Mouse (Mus musculus) urinary bladder, postnatal 14 days (tissue): ENCODE measurements at regions not wholly inside any gene's neighbourhood (a gene's known extent, or its start where the extent isn't known, plus 50 kb on each side); places are given as distances from the start of the nearest gene placed in this dataset.

Experiments used
- DNase-seq: peaks from one replicate; pipeline ENCODE4 v3.0.0; 2021; ENCODE audit warnings: low spot score

DNA sequence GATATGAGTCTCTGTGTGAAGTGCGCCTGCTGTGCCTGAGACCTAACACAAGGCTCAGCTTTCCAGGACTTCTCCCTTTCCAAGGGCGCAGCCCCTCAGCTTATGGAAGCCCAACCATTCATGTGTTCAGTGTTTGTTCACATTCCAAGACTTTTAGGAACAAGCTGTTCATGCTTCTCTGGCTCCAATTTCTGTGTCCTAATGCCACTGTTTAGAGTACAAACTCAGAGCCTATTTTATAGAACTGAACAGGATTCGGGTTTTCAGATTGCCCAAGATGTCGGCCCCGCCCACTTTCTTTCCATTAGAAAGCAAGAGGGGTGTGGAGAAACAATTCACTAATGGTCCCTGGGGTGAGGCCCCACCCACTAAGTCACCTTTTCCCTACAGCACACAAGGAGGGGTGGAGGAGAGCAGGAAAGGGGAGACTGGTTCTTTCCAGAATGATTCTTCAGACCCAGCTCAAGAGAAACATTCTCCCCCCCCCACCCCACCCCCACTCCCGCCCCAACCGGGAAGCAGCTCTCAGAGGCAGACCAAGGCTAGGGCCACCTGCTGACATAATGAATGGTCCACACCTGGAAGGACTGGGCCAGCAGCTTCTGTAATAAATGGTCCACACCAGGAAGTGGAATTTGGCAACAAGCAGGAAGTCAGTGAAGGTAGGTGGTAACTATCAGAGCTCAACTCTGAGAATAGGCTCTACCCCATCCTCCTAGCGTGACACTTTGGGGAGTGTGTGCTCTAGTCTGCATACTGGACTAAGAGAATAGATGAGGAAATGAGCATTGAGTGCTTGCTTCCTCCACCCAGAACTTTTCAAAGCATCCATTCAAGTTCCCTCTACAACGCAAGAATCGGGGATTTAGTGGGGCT, 120.2 kb upstream of the Zfp648 start:
- peak; percentile 68 for DNase-seq

DNA sequence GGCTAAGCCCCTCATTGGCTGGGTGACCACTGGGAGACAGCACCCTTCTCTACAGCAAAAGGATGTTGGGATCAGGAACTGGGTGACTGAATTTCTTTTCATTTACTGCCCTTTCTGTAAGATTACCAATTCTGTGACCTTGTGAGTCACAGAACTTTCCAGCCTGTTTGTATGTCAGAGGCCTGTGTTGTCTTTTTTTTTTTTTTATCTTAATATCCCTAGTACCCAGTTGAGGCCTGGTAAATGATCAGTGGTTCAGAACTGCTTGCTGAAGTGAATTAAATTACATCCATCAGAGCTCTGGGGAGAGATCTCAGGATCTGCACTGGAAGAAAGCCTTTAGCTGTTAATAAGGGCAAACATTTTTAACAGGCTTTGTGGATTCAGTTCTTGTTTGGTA, 114.8 kb upstream of the Zfp648 start:
- DNase-seq: no peak

DNA sequence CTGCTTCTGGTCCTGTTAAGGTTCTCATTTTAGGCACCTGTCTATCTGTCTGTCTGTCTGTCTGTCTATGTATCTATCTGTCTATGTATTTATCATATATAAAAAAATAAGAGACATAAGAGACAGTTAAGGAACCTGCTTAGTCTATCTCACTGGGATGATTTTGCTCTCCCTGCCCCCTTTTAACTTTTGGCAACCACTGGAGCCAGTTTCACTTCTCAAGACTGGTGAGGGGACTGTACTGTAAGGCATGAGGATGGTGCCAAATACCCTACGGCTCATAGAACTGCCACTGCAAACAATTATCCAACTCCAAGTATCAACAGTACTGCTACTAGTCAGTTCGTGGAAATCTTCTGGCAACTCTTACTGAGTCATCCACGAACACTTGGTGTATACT, 111.2 kb upstream of the Zfp648 start:
- no peak for DNase-seq

DNA sequence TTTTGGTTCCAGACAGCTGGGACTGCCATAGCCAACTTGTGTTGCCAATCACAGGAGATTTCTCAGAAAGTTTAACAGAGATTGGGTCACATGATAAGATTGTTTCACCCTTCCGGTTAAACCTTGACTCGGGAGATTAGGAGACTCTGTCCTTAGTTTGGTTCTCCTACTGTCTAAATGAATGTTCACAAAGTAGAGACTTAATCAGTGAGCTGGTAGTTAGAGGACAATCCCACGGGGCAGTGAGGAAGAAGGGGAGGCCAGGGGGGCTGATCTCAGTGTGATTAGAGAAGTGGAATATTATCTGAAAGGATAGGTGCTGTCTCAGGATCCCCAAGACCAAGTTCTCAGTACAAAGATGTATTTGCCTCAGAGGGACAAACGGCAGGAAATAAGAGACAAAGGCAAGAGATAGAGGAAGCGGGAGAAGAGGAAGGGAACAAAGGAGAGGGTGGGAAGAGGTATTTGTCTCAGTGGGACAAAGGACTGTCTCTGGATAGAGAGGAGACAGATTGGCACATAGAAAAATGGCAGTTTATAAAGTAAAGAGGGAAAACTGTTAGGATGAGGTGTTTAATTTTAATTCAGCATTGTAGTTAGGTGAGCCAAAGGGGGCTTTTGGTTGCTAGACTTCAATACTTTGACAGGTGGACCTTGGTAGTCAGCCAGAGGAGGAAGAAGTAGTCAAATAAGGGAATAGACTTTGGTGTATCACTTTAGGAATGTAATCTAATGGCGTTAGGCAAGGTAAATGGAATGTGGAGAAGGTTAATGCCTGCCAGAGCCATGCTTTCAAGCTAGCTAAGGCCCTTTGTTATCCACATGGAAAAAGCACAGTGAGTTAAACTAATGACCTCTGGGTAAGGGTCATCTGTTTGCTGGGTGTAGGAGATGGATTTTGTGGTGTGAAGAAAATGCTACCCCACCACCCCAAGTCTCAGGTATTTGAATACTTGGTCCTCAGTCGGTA, 110.2 kb upstream of the Zfp648 start:
- DNase-seq: no peak

DNA sequence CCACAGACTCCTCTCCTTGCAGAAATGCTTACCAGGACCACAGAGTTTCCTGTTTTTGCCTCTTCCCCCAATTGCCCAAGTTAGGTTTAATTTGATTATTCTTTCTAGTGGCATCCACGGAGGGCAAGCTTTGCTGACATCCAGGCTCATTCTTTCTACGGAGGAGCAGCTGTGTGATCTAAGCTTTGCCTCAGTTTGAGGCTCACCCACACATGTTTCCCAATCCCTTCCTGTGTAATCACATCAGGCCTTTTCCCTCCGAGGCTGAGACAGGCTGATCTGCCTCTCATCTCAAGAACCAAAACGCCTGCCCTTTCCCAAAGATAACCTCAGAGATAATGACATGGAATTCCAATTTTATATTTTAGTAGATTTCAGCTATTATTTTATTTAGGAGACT, 107.4 kb upstream of the Zfp648 start:
- no peak for DNase-seq

DNA sequence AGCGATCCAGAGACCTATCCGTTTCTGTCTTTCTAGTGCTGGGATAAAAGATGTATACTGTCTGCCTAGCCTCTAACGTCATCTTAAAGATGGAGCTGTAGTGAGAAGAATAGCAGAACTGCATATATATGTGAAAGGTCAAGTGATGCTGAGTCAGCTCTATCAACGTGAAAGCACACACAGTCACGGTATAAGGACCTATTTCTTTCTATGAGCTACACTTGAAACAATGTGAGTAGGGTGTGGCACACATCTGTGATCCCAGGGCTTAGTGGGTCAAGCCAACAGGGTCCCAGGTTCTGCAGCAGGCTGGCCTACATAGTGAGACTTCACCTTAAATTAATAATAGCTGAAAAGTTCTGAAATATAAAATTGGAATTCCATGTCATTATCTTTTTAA, 106.6 kb upstream of the Zfp648 start:
- DNase-seq: no peak

DNA sequence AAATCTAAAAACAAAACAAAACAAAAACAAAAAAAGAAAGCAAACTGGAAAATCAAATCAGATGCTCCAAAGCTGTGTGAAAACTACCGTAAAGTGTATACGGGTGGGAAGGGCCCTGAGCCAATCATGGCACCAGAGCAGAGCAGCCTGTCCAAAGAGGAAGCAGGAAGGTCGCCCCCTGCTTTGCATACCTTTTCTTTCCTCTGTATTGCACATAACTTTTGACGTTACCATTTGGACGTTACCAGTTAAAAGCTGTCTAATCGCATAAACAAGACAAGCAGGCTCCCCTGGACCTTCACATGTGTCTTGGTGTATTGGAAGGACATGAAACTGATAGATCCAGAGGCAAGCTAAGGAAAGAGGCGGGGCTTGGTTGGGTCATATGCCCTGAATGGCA, 104.9 kb upstream of the Zfp648 start:
- no peak for DNase-seq

DNA sequence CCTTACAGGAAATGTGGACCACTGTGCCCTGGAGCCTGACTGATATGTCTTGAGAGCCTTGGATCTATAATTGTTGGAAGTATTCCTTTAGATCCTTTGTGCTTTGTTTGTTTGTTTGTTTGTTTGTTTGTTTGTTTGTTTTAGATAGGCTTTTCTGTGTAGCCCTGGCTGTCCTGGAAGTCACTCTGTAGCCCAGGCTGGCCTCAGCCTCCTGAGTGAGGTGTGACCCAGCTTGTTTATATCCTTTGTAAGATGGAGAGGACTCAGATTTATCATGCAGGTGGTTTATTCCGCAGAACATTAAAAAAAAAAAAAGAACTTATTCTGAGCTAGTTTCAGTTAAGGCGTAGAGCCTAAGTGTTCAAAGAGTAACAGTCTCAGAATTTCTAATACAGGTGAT, 104.1 kb upstream of the Zfp648 start:
- no peak for DNase-seq

DNA sequence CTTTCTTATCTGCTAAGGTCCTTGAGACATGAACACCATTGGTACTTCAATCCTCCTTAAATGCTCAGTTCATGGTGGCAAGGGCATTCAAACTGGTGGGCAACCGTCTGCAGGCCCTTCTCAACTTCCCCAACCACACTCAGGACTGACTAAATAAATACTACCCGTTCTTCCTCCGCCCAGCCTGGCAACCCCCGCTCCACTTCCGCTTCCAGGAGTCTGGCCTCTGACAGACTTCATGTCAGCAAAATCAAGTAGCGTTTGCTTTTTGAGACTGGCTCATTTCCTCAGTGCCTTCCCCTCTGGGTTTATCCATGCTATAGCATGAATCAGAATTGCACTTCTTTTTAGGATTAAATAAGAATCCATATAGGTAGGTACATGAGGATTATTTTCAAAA, 103.3 kb upstream of the Zfp648 start:
- peak; percentile 39 for DNase-seq

DNA sequence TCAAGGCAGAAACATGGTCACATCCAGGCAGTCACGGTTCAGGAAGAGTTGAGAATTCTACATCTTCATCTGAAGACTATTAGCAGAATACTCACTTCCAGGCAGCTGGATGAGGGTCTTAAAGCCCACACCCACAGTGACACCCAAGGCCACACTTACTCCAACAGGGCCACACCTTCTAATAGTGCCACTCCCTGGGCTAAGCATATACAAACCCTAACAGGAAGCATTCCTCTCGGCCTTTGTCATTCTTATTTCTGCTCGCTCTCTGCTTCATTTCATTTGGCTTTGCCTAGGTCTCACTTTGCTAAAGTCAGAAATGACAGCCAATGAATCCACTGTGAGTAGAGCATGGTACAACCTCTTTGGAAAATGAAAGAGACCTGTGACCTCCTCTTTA, 100.4 kb upstream of the Zfp648 start:
- DNase-seq: no peak

DNA sequence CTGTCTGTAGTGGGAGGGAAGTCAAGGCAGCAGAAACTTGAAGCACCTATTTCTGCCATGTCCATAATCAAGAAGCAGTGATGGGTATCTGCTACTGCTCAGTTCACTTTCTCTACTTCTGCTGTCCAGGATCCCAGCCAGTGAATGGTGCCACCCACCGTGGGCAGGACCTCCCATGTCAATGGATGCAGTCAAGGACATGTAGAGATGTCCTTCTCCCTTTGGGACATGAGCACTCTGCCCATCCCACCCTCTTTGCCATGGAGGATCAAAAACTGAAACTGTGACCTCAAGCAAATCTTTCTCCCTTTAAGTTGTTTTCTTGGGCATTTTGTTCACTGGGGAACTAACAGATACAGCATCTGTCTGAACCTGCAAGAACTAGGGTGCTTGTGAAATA, 99.6 kb upstream of the Zfp648 start:
- no peak for DNase-seq

DNA sequence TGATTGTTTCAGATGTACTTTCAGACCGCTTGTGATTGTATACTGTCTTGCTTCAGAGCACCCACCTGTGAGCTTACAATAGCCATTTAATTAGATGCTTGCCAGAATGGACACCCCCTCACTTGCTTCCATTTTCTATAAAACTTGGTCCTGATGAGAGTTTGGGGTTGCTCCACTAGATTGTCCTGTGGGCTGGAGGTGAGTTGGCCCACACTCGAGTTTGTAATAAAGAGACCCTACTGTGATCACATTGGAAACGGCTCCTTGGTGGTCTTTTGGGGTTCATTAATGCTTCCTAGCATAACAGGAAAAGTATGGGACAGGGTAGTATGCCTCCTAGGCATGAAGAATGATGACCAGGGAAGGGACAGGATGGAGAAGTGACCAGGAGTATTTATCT, 98.8 kb upstream of the Zfp648 start:
- DNase-seq: no peak

DNA sequence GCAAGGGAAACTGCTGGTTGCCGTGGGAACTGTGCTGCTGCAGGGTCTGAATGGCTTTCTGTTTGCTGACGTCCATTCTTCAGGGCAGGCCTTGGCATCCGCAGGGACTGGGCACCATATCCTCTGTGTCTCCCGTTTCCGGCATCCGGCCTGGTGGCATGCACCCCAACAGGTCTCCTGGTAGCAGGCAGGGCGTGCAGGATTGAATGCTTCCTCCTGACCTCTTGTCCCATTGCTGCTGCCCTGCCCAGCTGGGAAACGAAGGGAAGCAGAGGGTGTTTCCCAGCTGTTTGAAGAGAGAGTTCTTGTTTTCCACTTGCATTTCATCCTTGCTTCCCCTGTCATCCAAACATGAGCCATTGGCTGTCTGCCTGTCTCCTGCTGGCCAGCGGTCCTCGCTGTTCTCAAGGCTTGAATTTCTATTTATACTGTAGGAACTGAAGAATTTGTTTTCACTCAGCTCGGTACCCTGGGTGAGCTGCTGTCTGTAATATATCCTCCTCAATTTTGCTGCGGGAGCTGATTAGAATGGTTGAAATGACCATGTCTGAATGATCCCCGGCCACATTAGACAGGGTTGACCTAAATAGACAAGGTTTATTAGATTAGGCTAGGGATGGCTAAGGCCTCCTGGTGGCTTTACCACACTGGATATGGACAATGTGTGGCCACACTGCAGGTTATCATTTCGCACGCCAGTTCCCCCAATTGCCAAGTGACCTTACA, 98.0 kb upstream of the Zfp648 start:
- peak; percentile 82 for DNase-seq

DNA sequence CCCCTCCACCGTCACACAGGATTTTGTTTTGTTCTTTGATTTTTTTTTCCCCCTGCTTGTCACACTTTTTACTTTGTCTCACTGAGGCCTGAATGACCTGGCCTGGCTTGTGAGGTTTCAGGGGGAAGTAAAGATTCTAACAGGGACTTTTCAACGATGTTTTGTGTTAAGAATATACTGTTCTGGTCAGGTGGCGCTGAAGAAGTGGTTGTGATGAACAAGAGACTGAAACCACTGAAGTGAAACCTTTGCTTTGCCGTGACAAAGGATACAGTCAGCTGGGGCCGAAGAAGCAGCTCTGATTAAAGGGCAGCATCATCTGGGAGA, 97.4 kb upstream of the Zfp648 start:
- DNase-seq: no peak

DNA sequence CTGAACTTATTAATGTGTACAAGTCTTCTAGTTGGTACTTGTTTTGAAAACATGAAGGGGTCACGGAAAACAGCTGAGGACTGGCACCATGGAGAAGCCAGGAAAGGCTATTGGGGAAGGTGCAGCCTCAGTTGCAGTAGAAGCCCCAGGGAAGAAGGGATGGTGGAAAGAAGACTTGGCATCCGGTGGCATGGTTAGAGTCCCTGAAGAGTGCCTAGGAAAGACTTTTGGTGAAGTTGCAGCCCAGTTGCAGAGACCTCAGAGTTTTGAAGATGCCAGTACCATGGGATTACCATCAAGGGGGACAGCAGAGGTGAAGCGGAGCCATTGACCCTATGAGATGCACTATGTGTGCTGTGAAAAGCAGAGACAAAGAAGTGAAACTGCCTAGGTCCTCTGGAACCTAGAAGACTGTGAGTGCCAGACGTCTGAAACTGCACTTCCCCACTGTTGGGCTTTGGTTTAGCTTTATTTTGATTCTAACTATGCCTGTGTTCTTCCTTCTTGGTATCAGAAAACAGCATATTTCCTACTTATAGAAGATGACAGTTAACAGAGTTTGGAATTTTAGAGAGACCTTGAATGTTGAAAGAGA, 96.9 kb upstream of the Zfp648 start:
- DNase-seq: no peak

DNA sequence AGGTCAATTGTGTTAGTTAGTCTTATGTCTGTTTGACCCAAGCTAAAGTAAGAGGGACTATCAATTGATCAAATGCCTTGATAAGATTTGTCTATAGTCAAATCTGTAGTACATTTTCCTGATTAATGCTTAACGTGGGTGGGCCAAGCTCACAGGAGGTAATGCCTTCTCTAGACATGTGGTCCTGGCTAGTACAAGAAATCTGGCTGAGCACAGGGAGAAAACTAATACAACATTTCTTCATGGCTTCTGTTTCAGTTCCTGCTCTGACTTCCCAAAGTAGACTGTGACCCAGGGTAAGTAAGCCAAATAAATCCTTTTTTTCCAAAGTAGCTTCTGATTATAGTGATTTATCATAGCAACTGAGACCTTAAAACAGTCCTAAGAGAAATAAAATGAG, 96.2 kb upstream of the Zfp648 start:
- DNase-seq: no peak

DNA sequence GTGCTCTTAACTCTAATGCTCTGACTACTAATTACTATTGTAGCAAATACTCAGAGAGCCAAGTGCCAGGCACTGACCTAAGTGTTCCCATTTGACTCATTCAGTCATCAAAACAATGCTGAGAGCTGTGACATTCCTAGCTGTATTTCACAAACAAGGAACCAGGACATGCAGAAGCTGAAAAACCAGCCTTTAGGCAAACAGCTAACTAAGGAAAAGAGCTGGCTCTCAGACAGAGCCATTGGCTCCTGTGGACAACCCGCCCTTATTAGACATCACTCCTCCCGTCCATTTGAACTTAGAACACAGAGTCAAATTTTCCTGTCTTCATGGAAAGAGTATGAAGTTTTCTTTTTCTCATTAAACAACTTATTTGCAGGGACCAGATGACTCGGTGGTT, 88.5 kb upstream of the Zfp648 start:
- DNase-seq: peak; percentile 56

DNA sequence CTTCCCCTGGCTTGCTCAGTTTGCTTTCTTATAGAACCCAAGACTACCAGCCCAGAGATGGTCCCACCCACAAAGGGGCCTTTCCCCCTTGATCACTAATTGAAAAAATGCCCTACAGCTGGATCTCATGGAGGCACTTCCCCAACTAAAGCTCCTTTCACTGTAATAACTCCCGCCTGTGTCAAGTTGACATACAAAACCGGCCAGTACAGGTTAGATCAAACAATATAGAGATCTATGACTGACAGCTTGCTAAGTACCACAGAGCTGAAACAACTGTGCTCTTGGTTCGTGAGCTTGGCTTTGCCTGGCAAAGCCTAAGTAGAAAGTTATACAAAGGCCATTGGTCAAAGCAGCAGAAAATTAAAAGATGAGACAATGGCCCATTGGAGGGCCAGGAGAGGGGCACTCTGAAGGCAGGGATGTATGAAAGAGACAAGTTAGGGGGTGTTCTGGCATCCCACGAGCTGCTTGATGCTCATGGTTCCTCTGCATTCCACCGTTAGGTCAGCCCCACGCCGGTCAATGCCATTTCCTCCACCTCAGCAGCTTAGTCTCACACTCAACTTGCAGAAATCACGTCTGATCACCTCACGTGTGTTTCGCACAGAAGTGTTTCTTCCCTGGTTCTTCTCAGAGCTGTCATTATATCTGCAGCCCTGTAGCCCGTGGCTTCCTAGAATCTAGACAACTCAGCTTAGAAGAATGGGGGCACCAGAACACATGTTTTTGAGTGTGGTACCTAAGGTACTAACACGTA, 87.5 kb upstream of the Zfp648 start:
- no peak for DNase-seq

DNA sequence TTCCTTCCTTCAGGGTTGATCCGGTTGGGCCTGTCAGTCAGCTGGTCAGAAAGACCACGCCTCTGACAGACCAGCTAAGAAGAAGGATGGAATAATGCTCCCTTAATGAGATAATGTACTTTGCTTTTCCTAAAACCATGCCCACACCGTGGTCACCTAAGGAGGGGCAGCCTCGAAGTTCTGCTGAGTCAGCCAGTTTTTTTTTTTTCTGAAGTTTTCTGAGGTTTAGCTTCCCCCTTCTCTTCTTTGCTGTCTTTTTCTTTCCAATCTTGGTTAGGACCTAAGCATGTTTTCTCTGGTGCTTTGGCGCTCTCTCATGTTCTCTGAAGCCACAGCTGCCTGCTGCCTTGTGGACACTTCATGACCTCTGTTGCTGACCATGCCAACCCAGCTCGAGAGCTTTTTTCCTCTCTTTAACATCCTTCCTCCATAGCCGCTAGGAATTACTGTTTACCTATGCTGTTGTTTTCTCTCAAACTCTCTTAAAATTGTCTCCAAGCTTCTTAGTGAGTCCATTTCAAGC, 84.7 kb upstream of the Zfp648 start:
- peak; percentile 44 for DNase-seq

DNA sequence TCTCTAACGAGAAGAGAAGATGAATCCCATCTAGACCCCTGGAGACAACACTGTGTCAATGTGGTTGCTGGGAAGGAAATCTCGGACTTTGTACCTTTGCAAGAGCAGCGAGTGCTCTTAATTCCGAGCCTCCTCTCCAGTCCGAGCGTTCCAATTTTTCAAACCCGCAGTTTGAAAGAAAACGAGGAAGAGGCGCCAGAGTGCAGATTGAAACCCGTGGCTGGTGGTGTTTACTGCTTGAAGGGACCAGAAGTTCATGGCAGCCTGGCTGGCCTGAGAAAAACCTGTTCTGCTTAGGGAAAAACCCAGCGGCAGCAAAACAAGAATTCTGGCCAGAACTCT, 83.7 kb upstream of the Zfp648 start:
- DNase-seq: peak; percentile 62

DNA sequence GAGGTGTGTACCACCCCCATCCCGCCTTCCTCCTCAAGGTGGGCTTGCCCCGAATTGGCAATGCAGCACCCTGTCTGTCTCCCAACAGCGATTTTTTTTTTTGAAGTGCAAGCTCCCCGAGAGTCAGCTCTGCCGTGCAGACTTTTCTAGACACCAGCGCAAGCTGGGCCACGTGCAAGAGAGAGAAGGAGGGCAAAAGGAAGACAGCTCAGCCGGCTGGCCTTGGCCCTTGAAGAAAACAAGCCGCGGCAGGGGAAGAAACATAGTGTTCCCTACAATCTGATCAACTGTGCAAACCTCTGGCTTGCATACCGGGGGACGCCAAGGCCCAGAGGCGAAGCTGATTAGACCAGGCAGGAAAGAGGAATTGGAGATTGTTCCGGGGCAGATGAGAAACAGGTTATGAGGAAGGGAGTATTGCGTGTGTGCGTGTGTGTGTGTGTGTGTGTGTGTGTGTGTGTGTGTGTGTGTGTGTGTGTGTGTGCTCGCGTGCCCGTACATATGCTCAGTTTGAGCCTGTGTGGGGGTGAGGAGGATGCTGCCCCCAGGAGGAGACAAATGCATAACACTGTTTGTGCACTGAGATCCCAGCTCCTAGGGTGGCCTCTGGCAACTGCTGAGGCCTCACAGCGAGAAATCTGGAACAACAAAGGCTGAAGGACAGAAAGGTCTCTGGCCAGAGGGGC, 83.2 kb upstream of the Zfp648 start:
- DNase-seq: peak; percentile 86
